Mouse (Mus musculus) spleen, adult 2 months (tissue): ENCODE measurements around the gene Cep89.

ENCODE experiments used
- CTCF ChIP-seq: fragments of 200-500 bp; IDR thresholded peaks from 2 replicates; pipeline ENCODE4 v1.5.1; 2011; ENCODE audit warnings: mild to moderate bottlenecking, inconsistent platforms; ENCODE audit not compliant: insufficient read depth, insufficient read length, insufficient replicate concordance; ENCODE audit errors: extremely low read depth
- POLR2A ChIP-seq: fragments of 200-500 bp; IDR thresholded peaks from 2 replicates; pipeline ENCODE4 v1.6.1; 2011; ENCODE audit warnings: low read depth, low read length, inconsistent platforms

DNA sequence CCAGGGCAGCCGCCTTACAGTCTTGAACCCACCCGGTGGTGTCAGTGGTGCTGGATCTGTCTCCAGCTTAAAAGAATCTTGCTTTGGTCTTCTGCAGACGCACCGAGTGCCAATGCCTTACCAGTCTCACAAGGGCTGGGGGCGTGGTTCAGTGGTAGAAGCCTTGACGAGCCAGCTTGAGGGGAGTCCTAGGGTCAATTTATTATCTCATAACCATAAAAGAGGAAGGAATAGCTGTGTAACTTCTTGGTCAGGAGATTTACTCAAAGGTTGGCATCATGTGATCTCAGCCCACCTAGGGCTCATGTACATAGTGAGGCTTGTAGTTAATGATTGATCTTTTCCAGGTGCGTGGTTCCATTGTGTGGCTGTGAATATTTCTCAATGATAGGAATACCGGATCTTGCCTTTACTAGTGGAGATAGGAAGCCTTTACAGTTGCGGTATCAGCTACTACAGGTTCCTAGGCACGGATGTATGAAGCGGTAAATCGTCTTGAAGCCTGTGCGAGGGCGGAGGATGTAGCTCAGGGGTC lies 24.3 kb upstream of the Cep89 start:
- TF ChIP-seq CTCF (no peak), POLR2A (no peak)
